10 mouse cellular contexts compared by ENCODE assay signal in genomic region chr1:127348642-127349341, GRCm38 (mm10).
DNase-seq lines count a peak whose midpoint lies in the region; ATAC-seq lines count a peak whose summit lies in the region.
"Had no signal": no experiment of that assay in that cellular context is flagged by ENCODE, and none has a peak within 500 bp of the region (broad histone marks: within the 10 kb centered on the region; RNA-seq: fewer than 3 reads in every experiment).

No protein-coding gene starts in this region.

- no peaks in the 10 kb centered on the region for H3K36me3 ChIP-seq in kidney, embryonic 14.5 days (ENCODE audit: control insufficient read depth, insufficient read depth, low read length)
- no peaks in the 10 kb centered on the region for H3K36me3 ChIP-seq in heart, embryonic 12.5 days
- no peaks in the 10 kb centered on the region for H3K36me3 ChIP-seq in neural tube, embryonic 15.5 days
- H3K36me3 ChIP-seq: embryonic facial prominence, embryonic 12.5 days; G1E had no signal

- H3K4me3 ChIP-seq in kidney, embryonic 14.5 days (ENCODE audit: low read length) = no peak overlapping the region
- no peak overlapping the region for H3K4me3 ChIP-seq in heart, embryonic 12.5 days
- H3K4me3 ChIP-seq in neural tube, embryonic 15.5 days (replicated peaks) = no peak overlapping the region
- H3K4me3 ChIP-seq: embryonic facial prominence, embryonic 12.5 days had no signal

- 0 out of 2 replicates have a peak, but pooled peaks cover 8% of the 10 kb centered on the region for H3K4me1 ChIP-seq in kidney, embryonic 14.5 days (ENCODE audit: control insufficient read depth, insufficient read depth, low read length)
- H3K4me1 ChIP-seq in heart, embryonic 12.5 days (replicated peaks) = peaks cover 83% of the 10 kb centered on the region
- H3K4me1 ChIP-seq in neural tube, embryonic 15.5 days = peaks cover 16% of the 10 kb centered on the region; the same call in 1 of the 2 replicates

- H3K27me3 ChIP-seq in kidney, embryonic 14.5 days (ENCODE audit: control insufficient read depth, insufficient read depth, low read length) = no peaks in the 10 kb centered on the region
- H3K27me3 ChIP-seq in heart, embryonic 12.5 days (replicated peaks) = no peaks in the 10 kb centered on the region
- H3K27me3 ChIP-seq in neural tube, embryonic 15.5 days (replicated peaks) = no peaks in the 10 kb centered on the region
- H3K27me3 ChIP-seq: embryonic facial prominence, embryonic 12.5 days had no signal

- peak; percentile 69; the same call in 1 of the 2 replicates for ATAC-seq in kidney, embryonic 14.5 days (ENCODE audit: low FRiP score, low TSS enrichment)
- ATAC-seq in heart, embryonic 12.5 days (ENCODE audit: insufficient number of reproducible peaks, low FRiP score) = peak; percentile 15; the same call in 1 of the 2 replicates
- ATAC-seq in neural tube, embryonic 15.5 days (ENCODE audit: low FRiP score) = peak; percentile 82

- H3K9me3 ChIP-seq in kidney, embryonic 14.5 days (ENCODE audit: control insufficient read depth, low read length) = no peaks in the 10 kb centered on the region
- no peaks in the 10 kb centered on the region for H3K9me3 ChIP-seq in heart, embryonic 12.5 days (replicated peaks)
- H3K9me3 ChIP-seq in neural tube, embryonic 15.5 days (replicated peaks) = no peaks in the 10 kb centered on the region
- H3K9me3 ChIP-seq: embryonic facial prominence, embryonic 12.5 days had no signal

- no peak for DNase-seq in kidney, adult 18-20 months
- peak; percentile 8 for DNase-seq in thymus, postnatal 25 days
- no peak for DNase-seq in thymus, adult 18-20 months
- no peak for DNase-seq in left cerebral cortex, adult 8-10 months (ENCODE audit: low spot score in 2 of 2)
- DNase-seq in cerebellum, postnatal 14 days = no peak

- no peak overlapping the region for H3K27ac ChIP-seq in kidney, embryonic 14.5 days (ENCODE audit: low read depth, low read length)
- peak overlapping the region; percentile 85 for H3K27ac ChIP-seq in heart, embryonic 12.5 days (ENCODE audit: poor library complexity, severe bottlenecking)
- peak overlapping the region; percentile 76 for H3K27ac ChIP-seq in neural tube, embryonic 15.5 days (replicated peaks)
- H3K27ac ChIP-seq: embryonic facial prominence, embryonic 12.5 days had no signal

- H3K4me2 ChIP-seq in kidney, embryonic 14.5 days (replicated peaks; ENCODE audit: low read depth, low read length) = no peak overlapping the region
- peak overlapping the region; percentile 25; the same call in 1 of the 2 replicates for H3K4me2 ChIP-seq in heart, embryonic 12.5 days
- H3K4me2 ChIP-seq in neural tube, embryonic 15.5 days = no peak overlapping the region
- H3K4me2 ChIP-seq: embryonic facial prominence, embryonic 12.5 days had no signal

- no peak overlapping the region for H3K9ac ChIP-seq in kidney, embryonic 14.5 days (ENCODE audit: low read depth, low read length)
- no peak overlapping the region for H3K9ac ChIP-seq in heart, embryonic 12.5 days
- no peak overlapping the region for H3K9ac ChIP-seq in neural tube, embryonic 15.5 days (replicated peaks)
- H3K9ac ChIP-seq: embryonic facial prominence, embryonic 12.5 days had no signal

- WGBS in kidney, embryonic 14.5 days = 36% methylated on average over 9 of the region's 9 CpGs
- 32% methylated on average over 9 of the region's 9 CpGs for WGBS in heart, embryonic 12.5 days
- WGBS in neural tube, embryonic 15.5 days = 46% methylated on average over 9 of the region's 9 CpGs

Comparison
In these comparisons a context has a peak if more than half of its experiments do, and no peak if none do; other contexts are left out.
1. ATAC-seq: peak in every context shown above with its lines; median percentile 82 in neural tube, embryonic 15.5 days; 69 in kidney, embryonic 14.5 days; 15 in heart, embryonic 12.5 days.